Mouse (Mus musculus) CD4-positive helper T cell, adult 2 months (primary cell): ENCODE measurements around the gene Tmem135.

Experiments
- DNase-seq: peaks from one replicate; pipeline ENCODE4 v3.0.0-alpha.2; 2012; ENCODE audit warnings: low read depth, missing footprints, low spot score

Gene Tmem135

GRCm38 (mm10) chr7:89183928-89184327 is 220.1 kb downstream of the Tmem135 start:
- DNase-seq = no peak

GRCm38 (mm10) chr7:89182943-89183342 is 221.1 kb downstream of the Tmem135 start:
- no peak for DNase-seq

GRCm38 (mm10) chr7:89181285-89181684 is 222.7 kb downstream of the Tmem135 start:
- DNase-seq = no peak

GRCm38 (mm10) chr7:89178601-89179000 is 225.4 kb downstream of the Tmem135 start:
- no peak for DNase-seq

GRCm38 (mm10) chr7:89177926-89178325 is 226.1 kb downstream of the Tmem135 start:
- DNase-seq = no peak

- DNase-seq = no peak
These were observed 229.6 kb downstream of the Tmem135 start for GRCm38 (mm10) chr7:89174430-89174829.

- no peak for DNase-seq
These were observed 231.0 kb downstream of the Tmem135 start for GRCm38 (mm10) chr7:89173018-89173417.

- DNase-seq = peak; percentile 34
These were observed 232.1 kb downstream of the Tmem135 start for GRCm38 (mm10) chr7:89171790-89172467.

GRCm38 (mm10) chr7:89168606-89169005 is 235.4 kb downstream of the Tmem135 start:
- peak; percentile 70 for DNase-seq

GRCm38 (mm10) chr7:89165528-89165927 is 238.5 kb downstream of the Tmem135 start:
- no peak for DNase-seq

GRCm38 (mm10) chr7:89161610-89162378 is 242.2 kb downstream of the Tmem135 start:
- no peak for DNase-seq

- DNase-seq = no peak
These were observed 246.7 kb downstream of the Tmem135 start for GRCm38 (mm10) chr7:89157356-89157755.

GRCm38 (mm10) chr7:89156629-89157028 is 247.4 kb downstream of the Tmem135 start:
- DNase-seq = no peak

- no peak for DNase-seq
These were observed 248.3 kb downstream of the Tmem135 start for GRCm38 (mm10) chr7:89155741-89156140.

- DNase-seq = no peak
These were observed 248.8 kb downstream of the Tmem135 start for GRCm38 (mm10) chr7:89155223-89155622.

- DNase-seq = no peak
These were observed 252.7 kb downstream of the Tmem135 start for GRCm38 (mm10) chr7:89151345-89151744.

GRCm38 (mm10) chr7:89140640-89141300 is 263.3 kb downstream of the Tmem135 start:
- DNase-seq = no peak

- no peak for DNase-seq
These were observed 269.0 kb downstream of the Tmem135 start for GRCm38 (mm10) chr7:89134884-89135511.

GRCm38 (mm10) chr7:89126063-89126882 is 277.7 kb downstream of the Tmem135 start:
- peak; percentile 33 for DNase-seq

GRCm38 (mm10) chr7:89116261-89116664 is 287.8 kb downstream of the Tmem135 start:
- DNase-seq = no peak

GRCm38 (mm10) chr7:89115633-89116032 is 288.4 kb downstream of the Tmem135 start:
- no peak for DNase-seq
